8 mouse cellular contexts compared by ENCODE assay signal in genomic region chr15:102747286-102747640, GRCm38 (mm10). TPM values are rescaled to one million over a fixed set of nuclear protein-coding genes. Genes with fewer than 3 reads are reported as not detected.
A peak's percentile ranks its signal among the peaks of the same experiment; 100 is the strongest.
DNase-seq lines count a peak whose midpoint lies in the region; ATAC-seq lines count a peak whose summit lies in the region.

No protein-coding gene starts in this region.

- H3K9ac ChIP-seq in kidney, embryonic 16.5 days (replicated peaks; ENCODE audit: low read length) = peak overlapping the region; percentile 65
- H3K9ac ChIP-seq in midbrain, embryonic 13.5 days (replicated peaks) = peak overlapping the region; percentile 75

- peak overlapping the region; percentile 51 for H3K4me3 ChIP-seq in kidney, embryonic 16.5 days (ENCODE audit: low read length)
- peak overlapping the region; percentile 62 for H3K4me3 ChIP-seq in hindbrain, embryonic 10.5 days
- H3K4me3 ChIP-seq in midbrain, embryonic 13.5 days (replicated peaks) = peak overlapping the region; percentile 39

- no peaks in the 10 kb centered on the region for H3K36me3 ChIP-seq in kidney, embryonic 16.5 days (ENCODE audit: insufficient read depth, low read length)
- H3K36me3 ChIP-seq in hindbrain, embryonic 10.5 days = no peaks in the 10 kb centered on the region
- H3K36me3 ChIP-seq in midbrain, embryonic 13.5 days = no peaks in the 10 kb centered on the region

- H3K9me3 ChIP-seq in kidney, embryonic 16.5 days (ENCODE audit: low read length) = no peaks in the 10 kb centered on the region
- H3K9me3 ChIP-seq in hindbrain, embryonic 10.5 days = no peaks in the 10 kb centered on the region
- no peaks in the 10 kb centered on the region for H3K9me3 ChIP-seq in midbrain, embryonic 13.5 days

- no peak for DNase-seq in kidney, adult 9 months
- DNase-seq in cerebellum, adult 8-10 months = peak; percentile 70
- no peak for DNase-seq in hindbrain, embryonic 10.5 days (ENCODE audit: low spot score)
- DNase-seq in ovary, postnatal 36 days (ENCODE audit: low spot score) = no peak
- DNase-seq in layer of hippocampus, adult 11-12 months (ENCODE audit: low spot score) = no peak
- no peak for DNase-seq in retina, postnatal 1 day

- peaks cover 62% of the 10 kb centered on the region for H3K27me3 ChIP-seq in kidney, embryonic 16.5 days (ENCODE audit: insufficient read depth, low read length)
- peaks cover 100% of the 10 kb centered on the region for H3K27me3 ChIP-seq in hindbrain, embryonic 10.5 days (ENCODE audit: insufficient read depth, poor library complexity, severe bottlenecking)
- H3K27me3 ChIP-seq in midbrain, embryonic 13.5 days = peaks cover 51% of the 10 kb centered on the region

- H3K4me1 ChIP-seq in kidney, embryonic 16.5 days (ENCODE audit: insufficient read depth, low read length) = peaks cover 26% of the 10 kb centered on the region; the same call in 1 of the 2 replicates
- H3K4me1 ChIP-seq in hindbrain, embryonic 10.5 days (replicated peaks) = peaks cover 66% of the 10 kb centered on the region
- H3K4me1 ChIP-seq in midbrain, embryonic 13.5 days (replicated peaks) = peaks cover 57% of the 10 kb centered on the region

- ATAC-seq in kidney, embryonic 16.5 days (ENCODE audit: low FRiP score, low TSS enrichment) = no peak; the same call in 1 of the 2 replicates
- no peak for ATAC-seq in midbrain, embryonic 13.5 days

- peak overlapping the region; percentile 92 for H3K4me2 ChIP-seq in kidney, embryonic 16.5 days (replicated peaks; ENCODE audit: low read depth, low read length)
- H3K4me2 ChIP-seq in midbrain, embryonic 13.5 days (replicated peaks) = peak overlapping the region; percentile 69

- H3K27ac ChIP-seq in kidney, embryonic 16.5 days (ENCODE audit: low read length) = peak overlapping the region; percentile 40
- peak overlapping the region; percentile 86 for H3K27ac ChIP-seq in hindbrain, embryonic 10.5 days
- peak overlapping the region; percentile 99 for H3K27ac ChIP-seq in midbrain, embryonic 13.5 days

- 2% methylated on average over 20 of the region's 20 CpGs for WGBS in kidney, embryonic 16.5 days
- WGBS in hindbrain, embryonic 10.5 days = under 1% methylated on average over 20 of the region's 20 CpGs
- WGBS in midbrain, embryonic 13.5 days = under 1% methylated on average over 20 of the region's 20 CpGs

RNA-seq across cellular contexts. Expression of gene Calcoco1, which starts 25.3 kb away (rescaled TPM):
- polyA plus RNA-seq in kidney, embryonic 16.5 days (2015; fragmentation: Nextera tagmentation; extraction: Ambion mirVana) = 60.4 and 63.2 TPM in 2 replicates
- polyA plus RNA-seq in hindbrain, embryonic 10.5 days (2016; fragmentation: Nextera tagmentation; extraction: Ambion mirVana) = 32.1 and 38.5 TPM in 2 replicates
- polyA plus RNA-seq in midbrain, embryonic 13.5 days (2015; fragmentation: Nextera tagmentation; extraction: Ambion mirVana) = 41.9 and 51.1 TPM in 2 replicates

Comparison
In these comparisons a context has a peak if more than half of its experiments do, and no peak if none do; other contexts are left out.
1. H3K27ac ChIP-seq: peak in every context shown above with its lines; median percentile 99 in midbrain, embryonic 13.5 days; 86 in hindbrain, embryonic 10.5 days; 40 in kidney, embryonic 16.5 days.